Mouse (Mus musculus): Measurements from ENCODE around the gene S100a2. TPM values are rescaled to one million over a fixed set of nuclear protein-coding genes. Genes with fewer than 3 reads are reported as not detected.
A peak's percentile ranks its signal among the peaks of the same experiment; 100 is the strongest.

S100a2 gene
- total and polyA plus RNA-seq, 2 experiments, result not detected

DNA sequence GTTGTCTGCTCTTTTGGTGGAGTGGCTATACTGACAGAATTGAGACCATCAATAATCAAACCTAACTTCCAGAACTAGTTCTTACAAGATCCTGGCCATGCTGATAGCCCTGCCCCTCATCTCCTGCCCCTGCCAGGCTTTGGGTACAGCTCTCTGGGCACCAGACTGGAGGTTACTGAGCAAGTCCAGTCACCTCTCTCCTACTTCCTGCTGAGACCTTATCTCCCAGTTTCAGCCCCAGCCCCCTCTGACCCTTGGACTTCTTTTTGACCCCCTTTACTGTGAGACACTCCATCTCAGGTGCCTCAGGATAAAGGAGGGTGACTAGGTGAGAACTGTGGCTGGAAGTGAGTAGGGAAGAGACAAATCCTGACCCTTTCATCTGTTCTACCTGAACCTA lies 19.1 kb downstream of the S100a2 start:
- no peak for DNase-seq (ENCODE audit: extremely low read depth, low read depth, low spot score)
- H3K4me3 ChIP-seq (ENCODE audit: insufficient read depth, low read depth, low read length), result no peak overlapping the region
- no peak overlapping the region for H3K27ac ChIP-seq (replicated peaks; ENCODE audit: insufficient read depth, low read depth, low read length)
- H3K79me2 ChIP-seq (ENCODE audit: control insufficient read depth, insufficient read depth, low read length), result no peaks in the 10 kb centered on the region
- H3K4me1 ChIP-seq (ENCODE audit: control insufficient read depth, insufficient read depth, low read length), result no peaks in the 10 kb centered on the region
- TF ChIP-seq POLR2A (IDR thresholded peaks at IDR 0.05; ENCODE audit: extremely low read depth, insufficient read depth, low read length) (no peak), CTCF (IDR thresholded peaks at IDR 0.05; ENCODE audit: low read depth, low read length) (no peak)
- no peak overlapping the region for H3K9ac ChIP-seq (ENCODE audit: low read depth, low read length)
- no peaks in the 10 kb centered on the region for H3K36me3 ChIP-seq (ENCODE audit: control insufficient read depth, insufficient read depth, low read length)
- no peaks in the 10 kb centered on the region for H3K27me3 ChIP-seq (ENCODE audit: control insufficient read depth, insufficient read depth, low read length)

GRCm38 (mm10) chr3:90611494-90611893 lies 21.4 kb downstream of the S100a2 start:
- no peak for DNase-seq (ENCODE audit: extremely low read depth, low read depth, low spot score)
- Histone ChIP-seq H3K4me3 (ENCODE audit: insufficient read depth, low read depth, low read length) (no peak overlapping the region), H3K27ac (replicated peaks; ENCODE audit: insufficient read depth, low read depth, low read length) (no peak overlapping the region), H3K9ac (ENCODE audit: low read depth, low read length) (no peak overlapping the region), H3K36me3 (ENCODE audit: control insufficient read depth, insufficient read depth, low read length) (no peaks in the 10 kb centered on the region), H3K79me2 (ENCODE audit: control insufficient read depth, insufficient read depth, low read length) (no peaks in the 10 kb centered on the region), H3K4me1 (ENCODE audit: control insufficient read depth, insufficient read depth, low read length) (no peaks in the 10 kb centered on the region), H3K27me3 (ENCODE audit: control insufficient read depth, insufficient read depth, low read length) (no peaks in the 10 kb centered on the region)
- TF ChIP-seq POLR2A (IDR thresholded peaks at IDR 0.05; ENCODE audit: extremely low read depth, insufficient read depth, low read length) (no peak), CTCF (IDR thresholded peaks at IDR 0.05; ENCODE audit: low read depth, low read length) (no peak)
- 89% methylated on average over 3 of the region's 3 CpGs for WGBS

- H3K27me3 ChIP-seq (ENCODE audit: control insufficient read depth, insufficient read depth, low read length), result no peaks in the 10 kb centered on the region
- no peaks in the 10 kb centered on the region for H3K4me1 ChIP-seq (ENCODE audit: control insufficient read depth, insufficient read depth, low read length)
- H3K4me3 ChIP-seq (ENCODE audit: insufficient read depth, low read depth, low read length), result no peak overlapping the region
- TF ChIP-seq POLR2A (IDR thresholded peaks at IDR 0.05; ENCODE audit: extremely low read depth, insufficient read depth, low read length) (no peak), CTCF (IDR thresholded peaks at IDR 0.05; ENCODE audit: low read depth, low read length) (no peak)
- H3K9ac ChIP-seq (ENCODE audit: low read depth, low read length), result no peak overlapping the region
- H3K27ac ChIP-seq (replicated peaks; ENCODE audit: insufficient read depth, low read depth, low read length), result no peak overlapping the region
- DNase-seq (ENCODE audit: extremely low read depth, low read depth, low spot score), result no peak
- no peaks in the 10 kb centered on the region for H3K79me2 ChIP-seq (ENCODE audit: control insufficient read depth, insufficient read depth, low read length)
- H3K36me3 ChIP-seq (ENCODE audit: control insufficient read depth, insufficient read depth, low read length), result no peaks in the 10 kb centered on the region
- WGBS, result 58% methylated on average over 4 of the region's 4 CpGs
Observed at GRCm38 (mm10) chr3:90612061-90612460, 22.0 kb downstream of the S100a2 start.

DNA sequence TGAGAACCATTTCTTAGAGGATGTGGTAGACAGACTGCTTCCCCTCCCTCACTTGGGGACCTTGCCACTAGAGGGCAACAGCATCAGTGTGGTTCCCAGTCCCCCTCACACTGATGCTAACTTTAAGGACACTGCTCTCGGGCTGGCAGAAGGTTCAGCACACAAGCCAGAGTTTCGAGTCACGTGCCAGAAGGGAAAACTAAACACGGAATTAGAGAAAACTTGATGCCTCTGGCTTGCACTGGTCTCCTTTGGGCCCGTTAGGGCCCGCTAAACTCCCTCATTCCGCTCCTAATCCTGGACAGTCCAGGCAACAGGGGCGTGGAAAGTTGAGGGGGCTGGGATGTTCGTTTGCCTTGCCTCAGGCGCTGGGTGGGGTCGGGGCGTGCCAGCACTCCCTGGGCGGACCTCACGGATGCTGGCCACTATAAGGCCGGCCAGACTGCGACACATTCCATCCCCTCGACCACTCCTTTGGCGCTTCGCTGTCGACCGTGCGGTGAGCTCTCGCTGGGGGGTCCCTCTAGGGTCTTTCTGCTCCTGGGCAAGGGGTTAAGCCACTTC lies 22.8 kb downstream of the S100a2 start, which contains the start of gene S100a6:
Gene S100a6 (plus strand): TSS at position 155 of the 564 bp plus-strand sequence.
- no peak within 1 kb of the TSS for H3K27ac ChIP-seq (replicated peaks; ENCODE audit: insufficient read depth, low read depth, low read length)
- H3K4me1 ChIP-seq (ENCODE audit: control insufficient read depth, insufficient read depth, low read length), result no peaks in the 10 kb centered on the region
- H3K79me2 ChIP-seq (ENCODE audit: control insufficient read depth, insufficient read depth, low read length), result no peaks in the 10 kb centered on the region
- H3K27me3 ChIP-seq (ENCODE audit: control insufficient read depth, insufficient read depth, low read length), result no peaks in the 10 kb centered on the region
- TF ChIP-seq CTCF (IDR thresholded peaks at IDR 0.05; ENCODE audit: low read depth, low read length) (peak; percentile 65), POLR2A (IDR thresholded peaks at IDR 0.05; ENCODE audit: extremely low read depth, insufficient read depth, low read length) (no peak)
- H3K9ac ChIP-seq (ENCODE audit: low read depth, low read length), result no peak within 1 kb of the TSS
- DNase-seq (ENCODE audit: extremely low read depth, low read depth, low spot score), result no peak
- WGBS, result 3% methylated on average over 23 of the region's 23 CpGs
- no peaks in the 10 kb centered on the region for H3K36me3 ChIP-seq (ENCODE audit: control insufficient read depth, insufficient read depth, low read length)
- H3K4me3 ChIP-seq (ENCODE audit: insufficient read depth, low read depth, low read length), result peak within 1 kb of the TSS; percentile 36

DNA sequence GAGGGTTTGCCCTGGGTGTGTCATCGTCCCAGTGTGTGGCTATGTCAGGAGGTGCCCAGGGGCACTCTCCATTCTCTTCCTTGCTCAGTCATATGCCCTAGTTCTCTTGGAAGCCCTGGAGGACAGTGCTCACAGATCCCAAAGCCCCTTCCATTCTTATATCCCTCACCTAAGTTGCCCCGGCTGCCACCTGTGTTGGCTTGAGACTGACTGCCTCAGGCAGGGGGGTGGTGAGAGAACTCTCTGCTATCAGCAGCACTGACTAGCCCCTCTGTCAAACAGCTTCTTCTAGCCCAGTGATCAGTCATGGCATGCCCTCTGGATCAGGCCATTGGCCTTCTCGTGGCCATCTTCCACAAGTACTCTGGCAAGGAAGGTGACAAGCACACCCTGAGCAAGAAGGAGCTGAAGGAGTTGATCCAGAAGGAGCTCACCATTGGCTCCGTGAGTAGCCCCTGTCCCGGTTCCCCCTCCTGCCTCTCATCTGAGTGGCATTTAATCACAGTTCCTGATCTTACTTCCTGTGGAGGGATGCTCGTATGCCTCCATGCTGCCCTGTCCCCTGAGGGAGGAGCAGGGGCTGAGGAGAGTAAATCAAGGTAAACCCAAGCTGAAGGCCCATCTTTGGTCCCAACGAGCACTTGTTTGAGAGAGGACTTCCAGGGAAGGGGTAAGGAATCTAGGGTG lies 23.6 kb downstream of the S100a2 start:
- DNase-seq (ENCODE audit: extremely low read depth, low read depth, low spot score), result no peak
- Histone ChIP-seq H3K4me3 (ENCODE audit: insufficient read depth, low read depth, low read length) (no peak overlapping the region; the same call in 1 of the 2 replicates), H3K27me3 (ENCODE audit: control insufficient read depth, insufficient read depth, low read length) (no peaks in the 10 kb centered on the region), H3K4me1 (ENCODE audit: control insufficient read depth, insufficient read depth, low read length) (no peaks in the 10 kb centered on the region), H3K27ac (replicated peaks; ENCODE audit: insufficient read depth, low read depth, low read length) (no peak overlapping the region), H3K9ac (ENCODE audit: low read depth, low read length) (no peak overlapping the region), H3K79me2 (ENCODE audit: control insufficient read depth, insufficient read depth, low read length) (no peaks in the 10 kb centered on the region), H3K36me3 (ENCODE audit: control insufficient read depth, insufficient read depth, low read length) (no peaks in the 10 kb centered on the region)
- TF ChIP-seq POLR2A (IDR thresholded peaks at IDR 0.05; ENCODE audit: extremely low read depth, insufficient read depth, low read length) (no peak), CTCF (IDR thresholded peaks at IDR 0.05; ENCODE audit: low read depth, low read length) (no peak)
- WGBS, result 61% methylated on average over 7 of the region's 7 CpGs

- Histone ChIP-seq H3K79me2 (ENCODE audit: control insufficient read depth, insufficient read depth, low read length) (no peaks in the 10 kb centered on the region), H3K36me3 (ENCODE audit: control insufficient read depth, insufficient read depth, low read length) (no peaks in the 10 kb centered on the region), H3K27ac (replicated peaks; ENCODE audit: insufficient read depth, low read depth, low read length) (no peak overlapping the region), H3K4me3 (ENCODE audit: insufficient read depth, low read depth, low read length) (no peak overlapping the region; the same call in 1 of the 2 replicates), H3K27me3 (ENCODE audit: control insufficient read depth, insufficient read depth, low read length) (no peaks in the 10 kb centered on the region), H3K4me1 (ENCODE audit: control insufficient read depth, insufficient read depth, low read length) (no peaks in the 10 kb centered on the region), H3K9ac (ENCODE audit: low read depth, low read length) (no peak overlapping the region)
- no peak for DNase-seq (ENCODE audit: extremely low read depth, low read depth, low spot score)
- WGBS, result 76% methylated on average over 6 of the region's 6 CpGs
- TF ChIP-seq CTCF (IDR thresholded peaks at IDR 0.05; ENCODE audit: low read depth, low read length) (no peak), POLR2A (IDR thresholded peaks at IDR 0.05; ENCODE audit: extremely low read depth, insufficient read depth, low read length) (no peak)
Observed at GRCm38 (mm10) chr3:90614148-90614530, 24.1 kb downstream of the S100a2 start.

Measured in liver, adult 2 months (tissue).